Mouse (Mus musculus) kidney, adult 2 months (tissue): ENCODE measurements at regions not wholly inside any gene's neighbourhood (a gene's known extent, or its start where the extent isn't known, plus 50 kb on each side); places are given as distances from the start of the nearest gene placed in this dataset.

ENCODE experiments used
- DNase-seq: peaks from one replicate; pipeline ENCODE4 v3.0.0; 2021
- H3K27ac ChIP-seq: fragments of 200-500 bp; 2 replicates; pipeline ENCODE4 v1.5.1; 2012; ENCODE audit warnings: low read depth, low read length, control low read depth, inconsistent platforms; ENCODE audit not compliant: insufficient read depth
- H3K27me3 ChIP-seq: fragments of 200-500 bp; replicated peaks from 2 replicates; pipeline ENCODE4 v1.6.1; 2012; ENCODE audit warnings: mild to moderate bottlenecking, moderate library complexity, low read length, inconsistent platforms; ENCODE audit not compliant: control insufficient read depth, insufficient read depth
- H3K36me3 ChIP-seq: fragments of 200-500 bp; 2 replicates; pipeline ENCODE4 v1.6.1; 2012; ENCODE audit warnings: mild to moderate bottlenecking, moderate library complexity, low read length, inconsistent platforms; ENCODE audit not compliant: control insufficient read depth, insufficient read depth
- H3K4me1 ChIP-seq: fragments of 200-500 bp; 2 replicates; pipeline ENCODE4 v1.6.1; 2011; ENCODE audit warnings: low read length; ENCODE audit not compliant: control insufficient read depth, insufficient read depth
- H3K4me3 ChIP-seq: fragments of 200-500 bp; 2 replicates; pipeline ENCODE4 v1.5.1; 2011; ENCODE audit warnings: mild to moderate bottlenecking, low read depth, low read length, control low read depth; ENCODE audit not compliant: insufficient read depth
- CTCF ChIP-seq: fragments of 200-500 bp; conservative IDR thresholded peaks from 2 replicates; pipeline ENCODE4 v1.5.1; 2011; ENCODE audit warnings: low read depth, mild to moderate bottlenecking, control low read depth, low read length, moderate library complexity, mixed read lengths; ENCODE audit not compliant: insufficient read depth, insufficient read length
- POLR2A ChIP-seq: fragments of 200-500 bp; IDR thresholded peaks from one replicate; pipeline ENCODE4 v1.6.1; 2011; ENCODE audit warnings: low read depth, low read length, control low read depth
- WGBS: fragments of 180-500 bp; shearing (Covaris S2); methylation state at CpG from one replicate; pipeline ENCODE4 v1.1.7; 2018; 5-methylcytosine and 5-hydroxymethylcytosine counted together

DNA sequence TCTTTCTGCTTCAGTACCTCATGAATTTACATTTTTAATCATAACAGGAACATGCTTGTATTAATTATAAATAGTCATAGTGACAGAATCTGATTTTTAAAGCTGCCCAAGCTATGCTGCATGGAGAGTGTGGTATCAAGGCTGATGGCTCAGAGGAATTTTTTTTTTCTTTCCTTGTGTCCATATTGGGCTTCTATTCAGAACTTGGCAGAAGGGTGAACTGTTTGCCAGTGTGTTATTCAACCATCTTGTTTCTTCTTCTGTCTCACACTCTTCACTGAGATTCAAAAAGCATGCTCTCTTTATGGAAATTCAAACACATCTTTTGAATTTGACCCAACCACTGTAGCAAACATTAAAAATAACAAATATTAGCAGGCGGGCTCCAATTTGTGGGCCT, 137.6 kb upstream of the Lsm8 start:
- no peak for DNase-seq
- Histone ChIP-seq H3K27me3 (no peaks in the 10 kb centered on the region), H3K4me1 (no peaks in the 10 kb centered on the region), H3K36me3 (no peaks in the 10 kb centered on the region), H3K4me3 (no peak overlapping the region), H3K27ac (no peak overlapping the region)
- no peak for TF ChIP-seq CTCF
- no peak for TF ChIP-seq POLR2A
- 91% methylated on average over 1 of the region's 1 CpGs for WGBS

GRCm38 (mm10) chr6:18748859-18749258, 99.5 kb upstream of the Lsm8 start:
- 83% methylated on average over 2 of the region's 2 CpGs for WGBS
- Histone ChIP-seq H3K4me1 (no peaks in the 10 kb centered on the region), H3K27ac (no peak overlapping the region), H3K4me3 (no peak overlapping the region), H3K36me3 (no peaks in the 10 kb centered on the region), H3K27me3 (no peaks in the 10 kb centered on the region; the same call in 1 of the 2 replicates)
- no peak for TF ChIP-seq CTCF
- TF ChIP-seq POLR2A, result no peak
- no peak for DNase-seq

- no peaks in the 10 kb centered on the region for H3K4me1 ChIP-seq
- WGBS, result 80% methylated on average over 2 of the region's 2 CpGs
- H3K27ac ChIP-seq, result no peak overlapping the region
- no peaks in the 10 kb centered on the region for H3K36me3 ChIP-seq
- DNase-seq, result no peak
- no peaks in the 10 kb centered on the region for H3K27me3 ChIP-seq
- TF ChIP-seq POLR2A, result no peak
- no peak for TF ChIP-seq CTCF
- H3K4me3 ChIP-seq, result no peak overlapping the region
Observed at GRCm38 (mm10) chr6:18764536-18764935, 83.8 kb upstream of the Lsm8 start.

GRCm38 (mm10) chr6:18795390-18795789, 53.0 kb upstream of the Lsm8 start:
- H3K4me3 ChIP-seq, result no peak overlapping the region
- no peak for DNase-seq
- no peaks in the 10 kb centered on the region for H3K4me1 ChIP-seq
- WGBS, result 73% methylated on average over 4 of the region's 4 CpGs
- H3K36me3 ChIP-seq, result no peaks in the 10 kb centered on the region
- H3K27me3 ChIP-seq, result no peaks in the 10 kb centered on the region
- TF ChIP-seq CTCF, result no peak
- TF ChIP-seq POLR2A, result no peak
- H3K27ac ChIP-seq, result no peak overlapping the region

- DNase-seq, result no peak
- Histone ChIP-seq H3K4me1 (no peaks in the 10 kb centered on the region), H3K27me3 (no peaks in the 10 kb centered on the region), H3K4me3 (no peak overlapping the region), H3K36me3 (no peaks in the 10 kb centered on the region), H3K27ac (no peak overlapping the region)
- 78% methylated on average over 1 of the region's 1 CpGs for WGBS
- TF ChIP-seq POLR2A (no peak), CTCF (no peak)
Observed at GRCm38 (mm10) chr6:18795847-18796246, 52.5 kb upstream of the Lsm8 start.

GRCm38 (mm10) chr6:18796540-18796939, 51.8 kb upstream of the Lsm8 start:
- no peaks in the 10 kb centered on the region for H3K27me3 ChIP-seq
- TF ChIP-seq CTCF (no peak), POLR2A (no peak)
- DNase-seq, result no peak
- no peaks in the 10 kb centered on the region for H3K36me3 ChIP-seq
- H3K27ac ChIP-seq, result no peak overlapping the region
- H3K4me1 ChIP-seq, result no peaks in the 10 kb centered on the region
- H3K4me3 ChIP-seq, result no peak overlapping the region
